Mouse (Mus musculus): ENCODE results near the gene Tmem60. TPM values are rescaled to one million over a fixed set of nuclear protein-coding genes. Genes with fewer than 3 reads are reported as not detected.

The Tmem60 gene
- 9.7 to 19.7 TPM (median 12.5 TPM) in 3 replicates for total RNA-seq (2017)

DNA sequence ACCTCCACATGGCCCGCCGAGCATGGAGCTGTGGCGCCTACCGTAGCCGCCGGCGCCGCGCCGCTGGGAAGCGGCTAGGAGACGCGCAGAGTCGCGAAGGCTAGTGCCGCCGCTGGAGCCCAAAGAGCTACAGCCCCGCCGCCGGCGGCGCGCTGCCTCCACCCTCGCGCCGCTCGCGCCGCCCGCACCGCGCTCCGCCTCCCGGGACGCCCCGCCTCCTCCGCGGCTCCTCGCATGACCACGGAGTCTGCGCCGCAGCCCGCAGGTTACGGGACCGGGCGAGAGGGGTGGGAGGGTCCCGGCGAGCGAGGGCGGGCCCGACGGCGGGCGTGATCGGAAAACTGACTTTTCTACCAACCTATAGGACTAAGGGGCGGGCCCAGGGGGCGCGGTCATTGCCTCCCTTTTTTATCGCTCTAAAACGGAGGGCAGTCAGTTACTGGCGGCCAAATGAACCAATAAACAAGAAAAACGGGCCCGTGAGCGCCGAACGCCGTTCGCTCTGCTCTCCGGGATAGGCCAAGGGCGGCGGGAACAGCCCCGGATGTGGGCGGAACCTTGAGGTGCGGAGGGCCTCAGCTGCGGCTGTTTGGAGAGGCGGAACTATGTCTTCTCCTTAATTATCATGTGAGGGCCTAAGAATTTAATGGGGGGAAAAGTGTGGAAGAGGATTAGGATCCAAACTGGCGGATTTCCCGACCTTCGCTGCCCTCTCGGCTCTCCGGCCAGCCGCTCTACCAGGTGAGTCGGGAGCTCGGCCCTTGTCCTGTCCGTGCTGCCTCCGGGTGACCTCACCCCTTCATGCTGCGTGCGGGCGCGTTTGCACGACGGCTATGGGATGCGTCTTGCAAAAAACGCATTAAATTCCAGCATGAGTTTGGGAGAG is at the start of gene Tmem60, which contains the start of gene Phtf2:
Gene Tmem60 (plus strand): TSS at position 277 of the 886 bp plus-strand sequence.
Gene Phtf2 (minus strand): TSS at position 210 of the 886 bp plus-strand sequence.
- peak; percentile 90 for ATAC-seq (replicated peaks; ENCODE audit: insufficient number of reproducible peaks, low FRiP score, low TSS enrichment, poor library complexity, severe bottlenecking)

DNA sequence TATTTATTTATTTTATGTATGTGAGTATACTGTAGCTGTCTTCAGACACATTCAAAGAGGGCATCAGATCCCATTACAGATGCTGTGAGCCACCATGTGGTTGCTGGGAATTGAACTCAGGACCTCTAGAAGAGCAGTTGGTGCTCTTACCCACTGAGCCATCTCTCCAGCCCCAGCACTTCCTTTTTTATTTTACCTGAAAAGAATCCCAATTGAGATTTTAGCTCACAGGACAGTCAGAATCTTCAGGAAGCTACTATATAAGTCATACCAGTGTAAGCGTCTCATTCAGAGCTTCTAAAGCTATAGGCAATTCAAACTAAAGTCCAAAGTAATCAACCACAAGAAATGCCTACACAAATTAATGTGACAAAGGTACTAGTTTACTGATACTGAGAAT is 47.6 kb upstream of the Tmem60 start:
- no peak for ATAC-seq (replicated peaks; ENCODE audit: insufficient number of reproducible peaks, low FRiP score, low TSS enrichment, poor library complexity, severe bottlenecking)

DNA sequence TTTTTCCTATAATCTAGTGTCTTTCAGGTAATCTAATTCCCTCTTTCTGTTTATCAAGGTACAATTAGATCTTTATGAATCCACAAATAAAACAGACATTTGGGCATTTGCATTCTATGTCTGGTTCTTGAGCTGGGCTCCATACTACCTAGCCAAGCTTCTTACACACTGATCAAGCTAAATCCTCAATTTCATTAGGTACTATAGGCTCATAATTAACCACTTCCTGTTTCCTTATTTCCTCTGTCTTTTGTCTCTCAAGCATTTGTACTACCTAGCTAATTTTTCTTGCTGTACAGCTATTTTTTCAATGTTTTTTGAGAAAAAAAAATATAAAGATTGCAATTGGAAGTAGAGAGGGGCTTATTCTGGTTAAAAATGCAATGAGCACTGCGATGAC is 44.9 kb upstream of the Tmem60 start:
- ATAC-seq (replicated peaks; ENCODE audit: insufficient number of reproducible peaks, low FRiP score, low TSS enrichment, poor library complexity, severe bottlenecking) = no peak

DNA sequence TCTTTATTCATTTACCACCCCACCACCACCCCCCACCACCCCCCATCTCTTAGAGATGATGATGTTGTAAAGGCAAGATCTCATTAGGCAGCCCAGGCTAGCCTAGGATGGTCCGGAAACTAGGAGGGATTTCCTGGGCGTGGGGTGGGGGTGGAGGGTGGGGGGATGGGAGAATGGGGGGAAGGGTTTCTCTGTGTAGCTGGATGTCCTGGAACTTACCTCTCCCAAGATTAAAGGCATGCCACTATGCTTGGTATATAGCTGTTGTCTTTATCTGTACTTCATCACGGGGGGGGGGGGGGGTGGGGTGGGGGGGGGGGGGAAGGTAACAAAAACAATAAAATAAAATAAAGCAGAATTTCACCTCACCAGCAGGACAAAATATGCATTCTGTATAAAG is 38.6 kb upstream of the Tmem60 start:
- ATAC-seq (replicated peaks; ENCODE audit: insufficient number of reproducible peaks, low FRiP score, low TSS enrichment, poor library complexity, severe bottlenecking) = no peak

DNA sequence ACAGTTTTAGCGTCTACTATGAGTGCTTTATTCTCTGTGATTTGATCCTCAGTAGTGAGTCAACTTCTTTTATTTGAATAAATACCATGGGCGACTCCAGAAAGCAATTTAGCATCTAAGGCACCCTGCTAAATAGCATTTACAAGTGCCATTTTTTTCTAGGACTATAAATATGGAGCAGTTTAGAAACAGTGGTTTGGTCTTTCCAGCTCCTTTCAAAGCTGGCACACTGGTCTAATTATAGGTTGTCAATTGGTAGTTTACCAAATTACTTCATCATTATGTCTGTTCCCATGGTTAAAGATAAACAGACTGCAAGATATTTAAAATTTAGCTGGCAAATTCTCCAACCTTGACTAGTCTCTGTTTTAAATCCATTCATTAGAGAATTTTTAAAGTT is 38.2 kb upstream of the Tmem60 start:
- ATAC-seq (replicated peaks; ENCODE audit: insufficient number of reproducible peaks, low FRiP score, low TSS enrichment, poor library complexity, severe bottlenecking) = no peak

DNA sequence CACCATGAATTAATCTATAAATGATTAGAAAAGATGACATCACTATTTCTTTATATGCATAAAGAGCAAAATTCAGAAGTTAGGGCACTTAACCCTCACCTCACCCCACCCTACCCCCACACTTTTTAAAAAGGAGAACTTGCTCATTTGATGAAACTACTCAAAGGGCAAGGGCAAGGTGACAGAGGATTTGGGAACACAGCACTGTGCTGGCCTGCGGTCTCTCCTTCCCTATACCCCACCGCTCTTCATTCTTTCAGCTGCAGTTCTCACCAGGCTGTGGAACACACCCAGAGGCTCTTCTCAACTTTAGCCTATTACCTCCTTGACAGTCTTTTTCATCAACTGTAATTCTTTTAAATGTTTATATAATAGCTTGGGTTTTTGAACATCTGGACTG is 35.0 kb upstream of the Tmem60 start:
- ATAC-seq (replicated peaks; ENCODE audit: insufficient number of reproducible peaks, low FRiP score, low TSS enrichment, poor library complexity, severe bottlenecking) = peak; percentile 53; the same call in 1 of the 2 replicates

DNA sequence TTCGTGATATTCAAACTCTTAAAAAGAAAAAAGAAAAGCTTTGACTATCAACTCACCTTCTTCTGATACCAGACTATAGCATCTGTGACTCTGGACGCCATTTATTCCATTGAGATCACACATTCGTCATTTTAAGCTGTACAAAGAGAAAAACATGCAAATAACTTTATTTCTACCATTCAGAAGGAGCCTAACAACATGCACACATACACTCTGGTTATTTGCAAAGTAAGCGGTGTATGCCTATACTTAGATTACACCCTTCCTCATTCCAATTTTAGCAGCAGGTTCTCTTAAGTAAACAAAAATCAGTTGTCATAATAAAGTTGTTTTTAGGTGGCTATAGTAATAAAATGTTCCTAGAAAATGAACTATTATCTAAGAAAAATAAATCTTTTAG is 26.9 kb upstream of the Tmem60 start:
- ATAC-seq (replicated peaks; ENCODE audit: insufficient number of reproducible peaks, low FRiP score, low TSS enrichment, poor library complexity, severe bottlenecking) = no peak

DNA sequence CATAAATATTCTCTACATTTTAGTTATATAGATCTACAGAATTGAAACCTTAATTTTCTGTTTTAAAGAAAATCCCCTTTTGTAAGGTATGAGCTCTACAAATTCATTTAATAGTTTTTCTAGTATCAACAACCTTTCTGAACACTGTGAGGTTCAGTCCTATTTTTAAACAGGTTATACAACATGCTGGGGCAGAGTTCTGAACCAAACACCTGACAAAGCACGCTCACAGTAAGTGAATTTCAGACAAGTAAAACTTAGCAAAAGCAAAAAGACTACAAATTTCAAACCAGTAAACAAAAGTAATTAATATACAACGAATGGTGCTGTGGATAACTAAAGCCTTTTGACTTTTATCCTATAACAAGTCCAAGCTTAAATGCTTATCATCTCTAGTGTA is 23.6 kb upstream of the Tmem60 start:
- no peak for ATAC-seq (replicated peaks; ENCODE audit: insufficient number of reproducible peaks, low FRiP score, low TSS enrichment, poor library complexity, severe bottlenecking)

DNA sequence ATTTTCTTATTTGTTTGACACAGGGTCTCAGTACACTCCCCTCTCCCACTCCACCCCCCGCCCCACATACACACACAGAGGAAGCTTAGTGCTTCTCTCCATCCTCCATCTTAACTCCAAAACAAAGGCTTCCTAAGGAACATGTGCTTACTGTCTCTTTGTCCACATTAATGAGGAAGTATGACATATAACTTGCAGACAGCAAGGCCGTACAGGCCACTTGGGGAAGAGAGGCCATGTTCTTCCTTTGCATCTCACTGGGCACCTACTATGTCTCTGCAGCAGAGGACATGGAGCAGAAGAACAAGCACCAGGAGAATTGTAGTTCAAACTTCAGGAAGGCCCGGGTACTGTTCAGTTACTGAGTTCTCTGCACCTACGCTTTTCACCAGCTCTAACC is 21.4 kb upstream of the Tmem60 start:
- ATAC-seq (replicated peaks; ENCODE audit: insufficient number of reproducible peaks, low FRiP score, low TSS enrichment, poor library complexity, severe bottlenecking) = peak; percentile 56; the same call in 1 of the 2 replicates

DNA sequence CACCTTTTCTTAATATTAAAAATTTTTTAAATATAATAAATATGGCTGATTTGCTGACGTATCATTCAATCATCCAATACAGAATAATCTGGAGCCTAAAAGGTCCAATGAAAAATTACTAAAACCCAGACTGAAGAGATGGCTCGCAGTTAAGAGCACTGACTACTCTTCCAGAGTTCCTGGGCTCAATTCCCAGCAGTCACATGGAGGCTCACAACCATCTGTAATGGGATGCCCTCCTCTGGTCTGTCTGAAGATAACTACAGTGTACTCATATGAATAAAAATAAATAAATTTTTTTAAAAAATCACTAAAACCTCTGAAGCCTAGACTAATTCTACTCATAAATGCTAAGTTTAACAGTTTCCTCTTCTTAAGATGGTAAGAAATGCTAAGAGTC is 20.1 kb upstream of the Tmem60 start:
- ATAC-seq (replicated peaks; ENCODE audit: insufficient number of reproducible peaks, low FRiP score, low TSS enrichment, poor library complexity, severe bottlenecking) = no peak

DNA sequence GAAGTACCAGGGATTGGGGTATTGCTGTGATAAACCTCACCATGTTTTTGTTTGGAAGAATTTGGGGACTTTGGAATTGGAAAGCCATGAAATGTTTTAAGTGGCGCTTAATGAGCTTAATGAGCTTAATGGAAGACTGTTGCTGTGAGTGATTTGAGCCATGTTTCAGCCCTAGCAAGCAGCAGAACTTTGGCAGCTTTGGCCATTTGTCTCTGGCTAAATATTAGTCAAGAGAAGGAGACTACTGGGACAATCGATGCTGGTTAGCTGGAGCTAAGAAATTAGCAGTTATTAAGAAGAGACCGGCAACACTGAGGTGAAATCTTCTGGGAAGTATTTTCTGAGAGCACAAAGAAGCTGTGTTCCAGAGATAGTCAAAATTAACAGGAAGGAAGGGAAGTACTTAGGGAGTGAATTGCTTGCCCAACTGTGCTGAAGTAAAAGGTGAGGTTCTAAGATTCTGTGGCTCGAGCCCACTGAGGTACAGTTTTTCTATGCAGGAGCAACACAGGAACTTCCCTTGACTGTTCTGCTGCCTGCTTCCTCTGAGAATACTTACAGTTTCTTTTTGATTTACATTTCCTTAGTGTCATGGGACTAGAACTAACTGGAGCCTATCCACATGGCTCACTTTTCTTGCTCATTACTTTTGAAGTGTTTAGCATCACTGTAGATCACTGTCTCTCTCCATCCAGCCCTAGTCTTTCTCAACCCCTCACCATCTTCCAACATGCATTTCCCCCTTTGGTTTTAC is 17.6 kb upstream of the Tmem60 start:
- no peak for ATAC-seq (replicated peaks; ENCODE audit: insufficient number of reproducible peaks, low FRiP score, low TSS enrichment, poor library complexity, severe bottlenecking)

DNA sequence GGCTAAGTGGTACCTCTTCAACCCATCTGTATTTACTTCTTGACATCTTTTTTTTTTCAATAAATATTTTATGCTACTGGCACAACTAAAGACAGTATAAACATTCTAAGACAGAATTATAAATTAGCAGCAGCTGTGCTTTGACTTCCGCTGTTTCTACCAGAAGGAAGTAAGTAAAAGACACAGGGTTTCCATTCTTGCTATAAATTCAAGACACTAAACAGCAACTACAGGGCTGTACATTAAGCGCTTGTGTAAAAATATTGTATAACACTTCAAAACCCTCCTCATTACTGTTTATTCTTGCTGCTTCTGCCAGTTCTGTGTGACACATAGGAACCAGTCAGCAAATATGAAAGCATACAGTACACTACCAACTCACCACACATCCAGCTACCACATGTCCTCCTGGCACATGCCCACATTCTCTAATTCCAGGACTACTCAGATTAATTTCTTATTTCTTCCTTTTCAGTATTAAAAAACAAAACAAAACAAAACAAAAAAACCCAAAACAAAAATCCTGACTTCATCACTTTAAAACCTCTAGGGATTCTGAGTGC is 16.7 kb upstream of the Tmem60 start:
- ATAC-seq (replicated peaks; ENCODE audit: insufficient number of reproducible peaks, low FRiP score, low TSS enrichment, poor library complexity, severe bottlenecking) = no peak

DNA sequence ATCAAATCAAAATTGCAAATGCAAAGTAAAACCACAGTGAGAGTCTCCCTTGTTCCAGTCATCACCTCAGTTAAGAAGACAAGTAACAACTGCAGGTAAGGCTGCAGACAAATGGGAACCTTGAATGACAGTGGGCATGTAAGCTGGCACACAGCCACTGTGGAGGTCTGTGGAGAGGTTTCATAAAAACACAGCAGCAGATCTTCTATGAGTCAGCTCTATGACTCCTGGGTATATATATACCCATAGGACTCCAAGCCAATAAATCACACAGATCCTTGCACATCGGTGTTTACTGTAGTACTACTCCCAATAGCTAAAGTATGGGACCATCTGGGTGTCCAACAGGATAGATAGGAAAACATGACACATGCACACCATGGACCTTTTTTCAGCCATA is 8.8 kb upstream of the Tmem60 start:
- no peak; the same call in 1 of the 2 replicates for ATAC-seq (replicated peaks; ENCODE audit: insufficient number of reproducible peaks, low FRiP score, low TSS enrichment, poor library complexity, severe bottlenecking)

DNA sequence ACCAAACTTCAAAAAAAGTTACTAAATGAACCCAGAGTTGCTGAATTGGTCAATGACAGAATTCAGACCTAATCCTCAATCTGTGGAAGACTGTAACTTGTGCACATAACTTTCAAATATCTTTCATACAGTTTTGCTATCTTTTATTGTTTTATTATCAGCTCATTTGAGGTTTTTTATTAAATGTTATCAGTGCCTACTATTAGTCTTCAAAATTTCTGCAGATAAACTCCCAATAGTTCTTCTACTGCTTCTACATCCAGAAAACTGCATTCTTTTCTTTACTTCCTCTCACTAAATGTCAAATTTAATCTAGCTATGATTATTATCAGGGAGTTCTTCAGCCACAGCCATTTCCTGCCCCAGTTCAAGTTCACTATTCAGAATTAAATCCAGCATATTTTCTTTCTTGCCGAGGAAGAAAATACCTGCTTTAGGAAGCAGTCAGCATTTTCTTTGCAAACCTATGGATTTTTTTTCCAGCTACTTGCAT is 5.0 kb upstream of the Tmem60 start:
- ATAC-seq (replicated peaks; ENCODE audit: insufficient number of reproducible peaks, low FRiP score, low TSS enrichment, poor library complexity, severe bottlenecking) = no peak

DNA sequence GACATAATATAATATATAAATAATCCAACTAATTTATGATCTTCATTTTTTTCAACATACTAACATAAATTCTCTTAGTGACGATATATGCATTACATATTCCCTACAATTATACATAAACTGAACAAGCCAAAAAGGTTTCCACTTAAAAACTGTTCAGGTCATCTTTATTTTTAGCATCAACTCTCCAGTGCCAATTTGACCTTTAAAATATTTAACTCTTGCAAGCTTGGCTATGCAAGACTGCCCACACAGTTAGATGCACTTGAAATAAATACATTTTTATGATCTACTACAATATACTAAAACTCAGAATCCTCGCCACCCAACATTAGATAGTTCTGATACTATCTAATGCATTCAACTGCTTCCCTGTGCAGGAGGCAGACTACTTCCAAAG is 1.6 kb upstream of the Tmem60 start:
- no peak for ATAC-seq (replicated peaks; ENCODE audit: insufficient number of reproducible peaks, low FRiP score, low TSS enrichment, poor library complexity, severe bottlenecking)

DNA sequence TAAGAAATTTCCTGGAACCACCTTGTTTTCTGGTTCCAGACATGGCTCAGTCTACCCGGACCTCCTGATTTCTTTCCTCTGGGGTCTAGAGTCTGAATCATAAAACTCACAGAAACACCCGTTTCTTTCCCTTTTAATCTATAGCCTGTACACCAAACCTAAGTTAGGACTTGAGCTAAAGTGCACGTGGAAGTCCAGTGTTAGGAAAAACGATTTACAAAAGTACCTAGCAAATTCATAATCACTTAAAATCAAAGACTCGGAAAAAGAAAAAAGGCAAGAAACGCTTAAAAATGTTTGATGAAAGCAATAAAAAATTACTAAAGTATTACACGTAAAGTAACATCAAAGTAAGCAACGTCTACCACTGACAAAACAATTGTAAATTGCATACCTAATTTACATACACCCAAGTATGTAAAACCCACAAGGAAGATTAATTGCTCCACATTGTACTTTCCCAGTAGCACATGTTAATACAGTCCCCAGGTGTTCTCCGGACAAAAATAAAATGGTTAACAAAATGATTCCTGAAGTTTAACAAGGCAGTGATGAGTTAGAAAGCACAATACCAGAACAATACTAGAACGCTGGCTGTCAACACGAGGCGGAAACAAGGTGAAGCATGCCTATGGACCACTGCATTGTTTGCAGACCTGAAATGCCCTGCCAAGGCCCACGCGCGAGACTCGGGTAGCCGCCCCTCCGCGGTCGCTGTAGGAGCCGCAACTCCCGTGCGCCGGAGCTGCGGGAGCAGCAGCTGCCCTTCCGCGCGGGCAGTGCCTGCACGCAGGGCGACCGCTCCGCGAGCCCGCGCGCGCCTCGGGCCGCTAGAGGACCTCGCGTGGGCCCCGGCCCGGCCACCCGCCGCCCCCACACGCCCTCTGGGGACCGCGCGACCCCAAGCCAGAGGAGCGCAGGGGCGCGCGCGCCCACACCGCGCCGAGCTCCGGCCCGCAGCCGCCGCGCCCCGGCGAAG is 905 bp upstream of the Tmem60 start:
- ATAC-seq (replicated peaks; ENCODE audit: insufficient number of reproducible peaks, low FRiP score, low TSS enrichment, poor library complexity, severe bottlenecking) = 0 out of 2 replicates have a peak, but pooled peaks have one; percentile 14

DNA sequence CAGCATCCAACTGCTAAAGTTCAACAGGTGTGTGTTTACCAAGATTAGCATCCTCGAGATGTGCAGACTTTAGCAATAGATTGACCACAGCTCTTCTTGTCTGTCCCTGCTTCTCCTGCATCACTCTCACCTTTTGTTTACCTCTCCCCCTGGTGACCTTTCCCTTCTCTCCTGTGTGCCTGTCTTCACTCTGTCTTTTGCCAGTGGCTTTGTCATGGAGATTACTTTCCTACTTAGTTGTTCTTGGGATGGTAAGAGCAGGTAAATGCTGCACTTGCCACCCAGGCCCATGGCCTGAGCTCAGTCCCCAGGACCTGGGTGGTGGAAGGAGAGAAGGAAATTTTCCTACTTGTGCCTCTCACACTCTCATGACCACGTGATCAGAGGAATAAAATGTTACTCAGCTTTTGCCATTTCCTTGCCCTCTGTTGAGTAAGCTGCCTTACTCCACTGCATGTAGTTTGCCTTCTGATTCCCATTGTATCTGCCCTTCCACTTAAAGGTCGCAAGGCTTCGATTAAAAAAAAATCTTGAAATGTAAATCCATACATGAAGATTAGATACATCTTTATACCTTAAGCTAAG is 2.1 kb downstream of the Tmem60 start:
- ATAC-seq (replicated peaks; ENCODE audit: insufficient number of reproducible peaks, low FRiP score, low TSS enrichment, poor library complexity, severe bottlenecking) = no peak
